Mouse (Mus musculus) erythroblast, embryonic 14.5 days (primary cell): Measurements from ENCODE around the gene Slc35f3. TPM values are rescaled to one million over a fixed set of nuclear protein-coding genes. Genes with fewer than 3 reads are reported as not detected.

Experiments used
- H3K27me3 ChIP-seq: 2 replicates; pipeline ENCODE4 v1.6.1; 2012; ENCODE audit warnings: inconsistent platforms; ENCODE audit not compliant: control insufficient read depth
- H3K36me3 ChIP-seq: 2 replicates; pipeline ENCODE4 v1.6.1; 2012; ENCODE audit warnings: mild to moderate bottlenecking, inconsistent platforms; ENCODE audit not compliant: control insufficient read depth
- H3K4me1 ChIP-seq: 2 replicates; pipeline ENCODE4 v1.6.1; 2012; ENCODE audit warnings: inconsistent platforms; ENCODE audit not compliant: control insufficient read depth
- H3K4me3 ChIP-seq: replicated peaks from 2 replicates; pipeline ENCODE3; 2012; ENCODE audit warnings: moderate library complexity, mild to moderate bottlenecking, inconsistent platforms
- H3K9me3 ChIP-seq: 2 replicates; pipeline ENCODE4 v1.6.1; 2012; ENCODE audit warnings: low read length, inconsistent platforms, mixed read lengths; ENCODE audit not compliant: control insufficient read depth
- GATA1 ChIP-seq: IDR thresholded peaks from 2 replicates; pipeline ENCODE4 v1.6.1; 2012; ENCODE audit warnings: low read length, inconsistent platforms, mixed read lengths
- TAL1 ChIP-seq: IDR thresholded peaks from 3 replicates; pipeline ENCODE4 v1.6.1; 2012; ENCODE audit warnings: low read length, inconsistent platforms, mixed read lengths
- polyA plus RNA-seq: library from polyadenylated mRNA; stranded (reverse); fragments of >175 nt; gene quantifications from 2 replicates; pipeline ENCODE4 v1.2.3, GENCODE M21; 2012

Gene Slc35f3
- 0.02 TPM in 1 of 2 replicates, not detected in the other for polyA plus RNA-seq

- TF ChIP-seq GATA1 (no peak), TAL1 (no peak)
- Histone ChIP-seq H3K4me3 (no peak within 1 kb of the TSS), H3K36me3 (no peaks in the 10 kb centered on the region), H3K4me1 (no peaks in the 10 kb centered on the region), H3K27me3 (peaks cover 28% of the 10 kb centered on the region), H3K9me3 (peaks cover 3% of the 10 kb centered on the region; the same call in 1 of the 2 replicates)
Observed at GRCm38 (mm10) chr8:126298296-126299093, at the start of gene Slc35f3. TSS of gene Slc35f3 (plus strand) at chr8:126298558.

GRCm38 (mm10) chr8:126250486-126250885 lies 47.9 kb upstream of the Slc35f3 start:
- H3K27me3 ChIP-seq: no peaks in the 10 kb centered on the region
- H3K4me1 ChIP-seq: no peaks in the 10 kb centered on the region
- no peaks in the 10 kb centered on the region for H3K36me3 ChIP-seq
- TF ChIP-seq GATA1: no peak
- no peak for TF ChIP-seq TAL1
- H3K4me3 ChIP-seq: no peak overlapping the region
- H3K9me3 ChIP-seq: no peaks in the 10 kb centered on the region

GRCm38 (mm10) chr8:126256585-126257391 lies 41.6 kb upstream of the Slc35f3 start:
- no peaks in the 10 kb centered on the region; the same call in 1 of the 2 replicates for H3K27me3 ChIP-seq
- no peaks in the 10 kb centered on the region for H3K9me3 ChIP-seq
- TF ChIP-seq TAL1 (no peak), GATA1 (no peak)
- H3K36me3 ChIP-seq: no peaks in the 10 kb centered on the region
- H3K4me1 ChIP-seq: no peaks in the 10 kb centered on the region
- H3K4me3 ChIP-seq: no peak overlapping the region

- Histone ChIP-seq H3K27me3 (no peaks in the 10 kb centered on the region; the same call in 1 of the 2 replicates), H3K4me3 (no peak overlapping the region), H3K4me1 (no peaks in the 10 kb centered on the region), H3K9me3 (no peaks in the 10 kb centered on the region), H3K36me3 (no peaks in the 10 kb centered on the region)
- TF ChIP-seq GATA1: no peak
- TF ChIP-seq TAL1: no peak
Observed at GRCm38 (mm10) chr8:126257392-126257681, 41.0 kb upstream of the Slc35f3 start.

GRCm38 (mm10) chr8:126258175-126258781 lies 40.1 kb upstream of the Slc35f3 start:
- no peaks in the 10 kb centered on the region for H3K36me3 ChIP-seq
- no peaks in the 10 kb centered on the region; the same call in 1 of the 2 replicates for H3K27me3 ChIP-seq
- no peaks in the 10 kb centered on the region for H3K4me1 ChIP-seq
- H3K4me3 ChIP-seq: no peak overlapping the region
- TF ChIP-seq GATA1: no peak
- TF ChIP-seq TAL1: no peak
- no peaks in the 10 kb centered on the region for H3K9me3 ChIP-seq

GRCm38 (mm10) chr8:126265186-126265585 lies 33.2 kb upstream of the Slc35f3 start:
- no peaks in the 10 kb centered on the region for H3K4me1 ChIP-seq
- no peaks in the 10 kb centered on the region for H3K36me3 ChIP-seq
- no peak overlapping the region for H3K4me3 ChIP-seq
- no peaks in the 10 kb centered on the region for H3K9me3 ChIP-seq
- TF ChIP-seq TAL1 (no peak), GATA1 (no peak)
- no peaks in the 10 kb centered on the region for H3K27me3 ChIP-seq

- TF ChIP-seq GATA1 (no peak), TAL1 (no peak)
- Histone ChIP-seq H3K9me3 (no peaks in the 10 kb centered on the region), H3K4me1 (no peaks in the 10 kb centered on the region), H3K4me3 (no peak overlapping the region), H3K36me3 (no peaks in the 10 kb centered on the region), H3K27me3 (no peaks in the 10 kb centered on the region)
Observed at GRCm38 (mm10) chr8:126267118-126267517, 31.2 kb upstream of the Slc35f3 start.

GRCm38 (mm10) chr8:126269733-126270132 lies 28.6 kb upstream of the Slc35f3 start:
- Histone ChIP-seq H3K4me3 (no peak overlapping the region), H3K27me3 (no peaks in the 10 kb centered on the region), H3K36me3 (no peaks in the 10 kb centered on the region), H3K9me3 (no peaks in the 10 kb centered on the region), H3K4me1 (no peaks in the 10 kb centered on the region)
- TF ChIP-seq GATA1 (no peak), TAL1 (no peak)

GRCm38 (mm10) chr8:126272445-126272844 lies 25.9 kb upstream of the Slc35f3 start:
- no peaks in the 10 kb centered on the region for H3K9me3 ChIP-seq
- no peaks in the 10 kb centered on the region for H3K27me3 ChIP-seq
- TF ChIP-seq TAL1: no peak
- TF ChIP-seq GATA1: no peak
- no peaks in the 10 kb centered on the region for H3K4me1 ChIP-seq
- H3K36me3 ChIP-seq: no peaks in the 10 kb centered on the region
- no peak overlapping the region for H3K4me3 ChIP-seq
